Mouse (Mus musculus): ENCODE data around the gene Tnfrsf25. TPM values are rescaled to one million over a fixed set of nuclear protein-coding genes. Genes with fewer than 3 reads are reported as not detected.

The Tnfrsf25 gene
- not detected for polyA plus RNA-seq (2014; fragmentation: Illumina TruSeq; extraction: RNeasy Lipid Tissue Mini Kit (QIAGEN cat#74804); ENCODE audit: low read depth, low replicate concordance)

GRCm38 (mm10) chr4:152115921-152116612 is at the start of gene Tnfrsf25:
TSS of gene Tnfrsf25 (plus strand) at chr4:152115934.

GRCm38 (mm10) chr4:152072121-152072601 is 43.6 kb upstream of the Tnfrsf25 start, which contains the start of gene Plekhg5:
TSS of gene Plekhg5 (plus strand) at chr4:152072498.

GRCm38 (mm10) chr4:152151966-152152544 is 36.3 kb downstream of the Tnfrsf25 start, which contains the start of gene Espn:
TSS of gene Espn (minus strand) at chr4:152152371.

GRCm38 (mm10) chr4:152158585-152159284 is 43.0 kb downstream of the Tnfrsf25 start, which contains the start of gene Hes2:
TSS of gene Hes2 (plus strand) at chr4:152158867.

Other genes with a start within 250 kb of the Tnfrsf25 start
- 28.9 TPM for gene Dnajc11, start 182.2 kb upstream of the Tnfrsf25 start, polyA plus RNA-seq (2014; fragmentation: Illumina TruSeq; extraction: RNeasy Lipid Tissue Mini Kit (QIAGEN cat#74804); ENCODE audit: low read depth, low replicate concordance)
- gene Thap3, start 126.9 kb upstream of the Tnfrsf25 start, polyA plus RNA-seq (2014; fragmentation: Illumina TruSeq; extraction: RNeasy Lipid Tissue Mini Kit (QIAGEN cat#74804); ENCODE audit: low read depth, low replicate concordance): not detected
- gene Phf13, start 119.7 kb upstream of the Tnfrsf25 start, polyA plus RNA-seq (2014; fragmentation: Illumina TruSeq; extraction: RNeasy Lipid Tissue Mini Kit (QIAGEN cat#74804); ENCODE audit: low read depth, low replicate concordance): 4.0 TPM
- gene Klhl21, start 107.1 kb upstream of the Tnfrsf25 start, polyA plus RNA-seq (2014; fragmentation: Illumina TruSeq; extraction: RNeasy Lipid Tissue Mini Kit (QIAGEN cat#74804); ENCODE audit: low read depth, low replicate concordance): 3.0 TPM
- 1.4 TPM for gene Zbtb48, start 88.3 kb upstream of the Tnfrsf25 start, polyA plus RNA-seq (2014; fragmentation: Illumina TruSeq; extraction: RNeasy Lipid Tissue Mini Kit (QIAGEN cat#74804); ENCODE audit: low read depth, low replicate concordance)
- not detected for gene Tas1r1, start 77.4 kb upstream of the Tnfrsf25 start, polyA plus RNA-seq (2014; fragmentation: Illumina TruSeq; extraction: RNeasy Lipid Tissue Mini Kit (QIAGEN cat#74804); ENCODE audit: low read depth, low replicate concordance)
- 10.8 TPM for gene Nol9, start 76.6 kb upstream of the Tnfrsf25 start, polyA plus RNA-seq (2014; fragmentation: Illumina TruSeq; extraction: RNeasy Lipid Tissue Mini Kit (QIAGEN cat#74804); ENCODE audit: low read depth, low replicate concordance)
- 0.20 TPM for gene Plekhg5, start 43.4 kb upstream of the Tnfrsf25 start, polyA plus RNA-seq (2014; fragmentation: Illumina TruSeq; extraction: RNeasy Lipid Tissue Mini Kit (QIAGEN cat#74804); ENCODE audit: low read depth, low replicate concordance)
- gene Espn, start 36.4 kb downstream of the Tnfrsf25 start, polyA plus RNA-seq (2014; fragmentation: Illumina TruSeq; extraction: RNeasy Lipid Tissue Mini Kit (QIAGEN cat#74804); ENCODE audit: low read depth, low replicate concordance): 1.5 TPM
- 0.24 TPM for gene Hes2, start 42.9 kb downstream of the Tnfrsf25 start, polyA plus RNA-seq (2014; fragmentation: Illumina TruSeq; extraction: RNeasy Lipid Tissue Mini Kit (QIAGEN cat#74804); ENCODE audit: low read depth, low replicate concordance)
- gene Acot7, start 62.2 kb downstream of the Tnfrsf25 start, polyA plus RNA-seq (2014; fragmentation: Illumina TruSeq; extraction: RNeasy Lipid Tissue Mini Kit (QIAGEN cat#74804); ENCODE audit: low read depth, low replicate concordance): 2.3 TPM
- gene Gpr153, start 158.3 kb downstream of the Tnfrsf25 start, polyA plus RNA-seq (2014; fragmentation: Illumina TruSeq; extraction: RNeasy Lipid Tissue Mini Kit (QIAGEN cat#74804); ENCODE audit: low read depth, low replicate concordance): 0.73 TPM
- not detected for gene Hes3, start 175.7 kb downstream of the Tnfrsf25 start, polyA plus RNA-seq (2014; fragmentation: Illumina TruSeq; extraction: RNeasy Lipid Tissue Mini Kit (QIAGEN cat#74804); ENCODE audit: low read depth, low replicate concordance)
- gene Icmt, start 181.3 kb downstream of the Tnfrsf25 start, polyA plus RNA-seq (2014; fragmentation: Illumina TruSeq; extraction: RNeasy Lipid Tissue Mini Kit (QIAGEN cat#74804); ENCODE audit: low read depth, low replicate concordance): 10.5 TPM
- not detected for gene Rnf207, start 203.1 kb downstream of the Tnfrsf25 start, polyA plus RNA-seq (2014; fragmentation: Illumina TruSeq; extraction: RNeasy Lipid Tissue Mini Kit (QIAGEN cat#74804); ENCODE audit: low read depth, low replicate concordance)
- 253 TPM for gene Rpl22, start 209.8 kb downstream of the Tnfrsf25 start, polyA plus RNA-seq (2014; fragmentation: Illumina TruSeq; extraction: RNeasy Lipid Tissue Mini Kit (QIAGEN cat#74804); ENCODE audit: low read depth, low replicate concordance)
- gene Chd5, start 222.7 kb downstream of the Tnfrsf25 start, polyA plus RNA-seq (2014; fragmentation: Illumina TruSeq; extraction: RNeasy Lipid Tissue Mini Kit (QIAGEN cat#74804); ENCODE audit: low read depth, low replicate concordance): not detected

Data from kidney, adult 10 weeks (tissue).